Mouse (Mus musculus): Measurements from ENCODE around the gene AW551984. TPM values are rescaled to one million over a fixed set of nuclear protein-coding genes. Genes with fewer than 3 reads are reported as not detected.

The AW551984 gene
- polyA plus RNA-seq, 1 experiment from 2014 or later, result 24.7 TPM

GRCm38 (mm10) chr9:39553946-39554345 lies 50.3 kb downstream of the AW551984 start, which contains the start of gene Olfr958:
Gene Olfr958, minus strand, starts transcription at chr9:39554054.
- Histone ChIP-seq H3K9ac (ENCODE audit: low read length) (no peak within 1 kb of the TSS), H3K36me3 (ENCODE audit: control insufficient read depth, insufficient read depth, low read length) (no peaks in the 10 kb centered on the region), H3K4me3 (ENCODE audit: low read depth, low read length) (no peak within 1 kb of the TSS), H3K4me1 (replicated peaks; ENCODE audit: control insufficient read depth, insufficient read depth, low read length) (no peaks in the 10 kb centered on the region), H3K27ac (ENCODE audit: low read depth) (no peak within 1 kb of the TSS), H3K4me2 (ENCODE audit: low read length) (no peak within 1 kb of the TSS), H3K27me3 (replicated peaks; ENCODE audit: control insufficient read depth, insufficient read depth, low read length) (no peaks in the 10 kb centered on the region), H3K9me3 (ENCODE audit: control insufficient read depth, low read length) (no peaks in the 10 kb centered on the region)
- DNase-seq (ENCODE audit: low spot score) (no peak), ATAC-seq (replicated peaks; ENCODE audit: low FRiP score, low TSS enrichment, low read depth) (no peak)
- WGBS, result 55% methylated on average over 2 of the region's 2 CpGs

- ATAC-seq (replicated peaks; ENCODE audit: low FRiP score, low TSS enrichment, low read depth) (no peak), DNase-seq (ENCODE audit: low spot score) (no peak)
- 69% methylated on average over 5 of the region's 5 CpGs for WGBS
- H3K9me3 ChIP-seq (ENCODE audit: control insufficient read depth, low read length), result no peaks in the 10 kb centered on the region
- H3K9ac ChIP-seq (ENCODE audit: low read length), result no peak overlapping the region
- H3K36me3 ChIP-seq (ENCODE audit: control insufficient read depth, insufficient read depth, low read length), result no peaks in the 10 kb centered on the region
- H3K27me3 ChIP-seq (replicated peaks; ENCODE audit: control insufficient read depth, insufficient read depth, low read length), result no peaks in the 10 kb centered on the region
- no peak overlapping the region for H3K27ac ChIP-seq (ENCODE audit: low read depth)
- no peak overlapping the region for H3K4me3 ChIP-seq (ENCODE audit: low read depth, low read length)
- no peak overlapping the region for H3K4me2 ChIP-seq (ENCODE audit: low read length)
- no peaks in the 10 kb centered on the region for H3K4me1 ChIP-seq (replicated peaks; ENCODE audit: control insufficient read depth, insufficient read depth, low read length)
These were observed 53.4 kb downstream of the AW551984 start for GRCm38 (mm10) chr9:39550806-39551205.

Other genes starting within 250 kb of the AW551984 start
- gene Olfr951, start 217.0 kb downstream of the AW551984 start, polyA plus RNA-seq (2014; fragmentation: Nextera tagmentation; extraction: Ambion mirVana), result not detected in 2 replicates
- gene Olfr952, start 177.3 kb downstream of the AW551984 start, polyA plus RNA-seq (2014; fragmentation: Nextera tagmentation; extraction: Ambion mirVana), result not detected in 2 replicates
- not detected in 2 replicates for gene Olfr954, start 147.7 kb downstream of the AW551984 start, polyA plus RNA-seq (2014; fragmentation: Nextera tagmentation; extraction: Ambion mirVana)
- gene Olfr955, start 132.5 kb downstream of the AW551984 start, polyA plus RNA-seq (2014; fragmentation: Nextera tagmentation; extraction: Ambion mirVana), result not detected in 2 replicates
- not detected in 2 replicates for gene Olfr44, start 110.4 kb downstream of the AW551984 start, polyA plus RNA-seq (2014; fragmentation: Nextera tagmentation; extraction: Ambion mirVana)
- not detected in 2 replicates for gene Olfr957, start 88.6 kb downstream of the AW551984 start, polyA plus RNA-seq (2014; fragmentation: Nextera tagmentation; extraction: Ambion mirVana)
- not detected in 2 replicates for gene Olfr958, start 50.3 kb downstream of the AW551984 start, polyA plus RNA-seq (2014; fragmentation: Nextera tagmentation; extraction: Ambion mirVana)
- gene Olfr959, start 28.8 kb downstream of the AW551984 start, polyA plus RNA-seq (2014; fragmentation: Nextera tagmentation; extraction: Ambion mirVana), result not detected in 2 replicates
- gene Olfr148, start 6.3 kb upstream of the AW551984 start, polyA plus RNA-seq (2014; fragmentation: Nextera tagmentation; extraction: Ambion mirVana), result not detected in 2 replicates
- not detected in 2 replicates for gene Olfr960, start 17.0 kb upstream of the AW551984 start, polyA plus RNA-seq (2014; fragmentation: Nextera tagmentation; extraction: Ambion mirVana)
- gene Olfr961, start 40.7 kb upstream of the AW551984 start, polyA plus RNA-seq (2014; fragmentation: Nextera tagmentation; extraction: Ambion mirVana), result not detected in 2 replicates
- gene Olfr963, start 62.8 kb upstream of the AW551984 start, polyA plus RNA-seq (2014; fragmentation: Nextera tagmentation; extraction: Ambion mirVana), result not detected in 2 replicates
- gene Olfr149, start 102.7 kb upstream of the AW551984 start, polyA plus RNA-seq (2014; fragmentation: Nextera tagmentation; extraction: Ambion mirVana), result not detected in 2 replicates
- gene Olfr965, start 107.0 kb upstream of the AW551984 start, polyA plus RNA-seq (2014; fragmentation: Nextera tagmentation; extraction: Ambion mirVana), result not detected in 2 replicates
- not detected in 2 replicates for gene Olfr150, start 126.6 kb upstream of the AW551984 start, polyA plus RNA-seq (2014; fragmentation: Nextera tagmentation; extraction: Ambion mirVana)
- not detected in 2 replicates for gene Olfr967, start 141.8 kb upstream of the AW551984 start, polyA plus RNA-seq (2014; fragmentation: Nextera tagmentation; extraction: Ambion mirVana)
- gene Olfr968, start 178.8 kb upstream of the AW551984 start, polyA plus RNA-seq (2014; fragmentation: Nextera tagmentation; extraction: Ambion mirVana), result not detected in 2 replicates
- gene Olfr969, start 186.5 kb upstream of the AW551984 start, polyA plus RNA-seq (2014; fragmentation: Nextera tagmentation; extraction: Ambion mirVana), result not detected in 2 replicates
- not detected in 2 replicates for gene Olfr970, start 204.5 kb upstream of the AW551984 start, polyA plus RNA-seq (2014; fragmentation: Nextera tagmentation; extraction: Ambion mirVana)
- gene Olfr971, start 232.5 kb upstream of the AW551984 start, polyA plus RNA-seq (2014; fragmentation: Nextera tagmentation; extraction: Ambion mirVana), result not detected in 2 replicates

Data from intestine, embryonic 14.5 days (tissue).